Mouse (Mus musculus) MEL (cell line): ENCODE results near the gene Elf5. TPM values are rescaled to one million over a fixed set of nuclear protein-coding genes. Genes with fewer than 3 reads are reported as not detected.
A peak's percentile ranks its signal among the peaks of the same experiment; 100 is the strongest.

Source experiments
- DNase-seq: peaks from one replicate; pipeline ENCODE4 v3.0.0; 2011; ENCODE audit warnings: low read depth, low spot score
- H3K27ac ChIP-seq: 2 replicates; pipeline ENCODE4 v1.5.1; 2012; ENCODE audit warnings: low read depth, mild to moderate bottlenecking, control low read depth, low read length, moderate library complexity; ENCODE audit not compliant: control insufficient read depth
- H3K27me3 ChIP-seq, 2 experiments: fragments of 150-350 bp in 1 of 2; sonication (generic) in 1 of 2; 2 replicates each; pipeline ENCODE4 v1.6.1; 2012; ENCODE audit warnings: low read length in 2 of 2, mild to moderate bottlenecking in 2 of 2, improper control_type of control experiment in 1 of 2, moderate library complexity in 1 of 2; ENCODE audit not compliant: insufficient read depth in 2 of 2, control insufficient read depth in 1 of 2
- H3K36me3 ChIP-seq, 2 experiments: 2 replicates each; pipeline ENCODE4 v1.6.1; 2012 to 2014; ENCODE audit warnings: low read length in 2 of 2, improper control_type of control experiment in 1 of 2, inconsistent platforms in 1 of 2, mild to moderate bottlenecking in 1 of 2; ENCODE audit not compliant: insufficient read depth in 2 of 2, control insufficient read depth in 1 of 2
- H3K4me1 ChIP-seq, 2 experiments: fragments of 150-350 bp in 1 of 2; sonication (generic) in 1 of 2; 2 replicates each; pipeline ENCODE4 v1.6.1; 2012; ENCODE audit warnings: low read length in 2 of 2, improper control_type of control experiment in 1 of 2, mild to moderate bottlenecking in 1 of 2; ENCODE audit not compliant: insufficient read depth in 2 of 2, control insufficient read depth in 1 of 2
- H3K4me3 ChIP-seq, 2 experiments: fragments of 150-350 bp in 1 of 2; sonication (generic) in 1 of 2; 2 replicates each; pipeline ENCODE4 v1.5.1; 2012; ENCODE audit warnings: low read depth in 2 of 2, low read length in 2 of 2, mild to moderate bottlenecking in 2 of 2, moderate library complexity in 2 of 2, control low read depth in 1 of 2, improper control_type of control experiment in 1 of 2; ENCODE audit not compliant: control insufficient read depth in 1 of 2, insufficient read depth in 1 of 2
- H3K79me2 ChIP-seq: 2 replicates; pipeline ENCODE4 v1.6.1; 2012; ENCODE audit warnings: mild to moderate bottlenecking, low read length, moderate library complexity; ENCODE audit not compliant: control insufficient read depth, poor library complexity, insufficient read depth
- H3K9ac ChIP-seq: 2 replicates; pipeline ENCODE4 v1.6.1; 2012; ENCODE audit warnings: low read depth, mild to moderate bottlenecking, control low read depth, low read length, moderate library complexity; ENCODE audit not compliant: control insufficient read depth, poor library complexity, severe bottlenecking
- H3K9me3 ChIP-seq: fragments of 150-350 bp; sonication (generic); replicated peaks from 2 replicates; pipeline ENCODE4 v1.6.1; 2012; ENCODE audit warnings: mild to moderate bottlenecking, low read length, improper control_type of control experiment, moderate library complexity; ENCODE audit not compliant: insufficient read depth
- BHLHE40 ChIP-seq: IDR thresholded peaks from 2 replicates; pipeline ENCODE4 v1.6.1; 2012; ENCODE audit warnings: low read depth, mild to moderate bottlenecking, inconsistent platforms, low read length, improper control_type of control experiment, borderline replicate concordance
- CTCF ChIP-seq, 3 experiments: IDR thresholded peaks in 2 of 3; conservative IDR thresholded peaks in 1 of 3; 2 replicates each; pipeline ENCODE4 v1.5.1; 2011 to 2012; ENCODE audit warnings: low read length in 3 of 3, low read depth in 2 of 3, mild to moderate bottlenecking in 2 of 3, improper control_type of control experiment in 1 of 3, inconsistent platforms in 1 of 3, mixed read lengths in 1 of 3, moderate library complexity in 1 of 3; ENCODE audit not compliant: control insufficient read depth in 1 of 3, insufficient read depth in 1 of 3, poor library complexity in 1 of 3, severe bottlenecking in 1 of 3
- E2F4 ChIP-seq: IDR thresholded peaks from 2 replicates; pipeline ENCODE4 v1.6.1; 2011; ENCODE audit warnings: low read depth, low read length, improper control_type of control experiment, borderline replicate concordance
- ELF1 ChIP-seq: IDR thresholded peaks from 2 replicates; pipeline ENCODE4 v1.6.1; 2014; ENCODE audit warnings: low read depth, mild to moderate bottlenecking, inconsistent platforms, low read length, improper control_type of control experiment, moderate library complexity
- EP300 ChIP-seq, 2 experiments: IDR thresholded peaks; 2 replicates each; pipeline ENCODE4 v1.6.1; 2011; ENCODE audit warnings: improper control_type of control experiment in 2 of 2, low read length in 2 of 2, low read depth in 1 of 2, mild to moderate bottlenecking in 1 of 2
- GATA1 ChIP-seq: IDR thresholded peaks from 2 replicates; pipeline ENCODE4 v1.6.1; 2011; ENCODE audit warnings: low read depth, low read length, improper control_type of control experiment
- HCFC1 ChIP-seq: IDR thresholded peaks from 2 replicates; pipeline ENCODE4 v1.6.1; 2012; ENCODE audit warnings: low read depth, mild to moderate bottlenecking, inconsistent platforms, low read length, improper control_type of control experiment, moderate library complexity
- JUND ChIP-seq: IDR thresholded peaks from 2 replicates; pipeline ENCODE4 v1.6.1; 2011; ENCODE audit warnings: low read depth, mild to moderate bottlenecking, improper control_type of control experiment, low read length
- KAT2A ChIP-seq: conservative IDR thresholded peaks from 2 replicates; pipeline ENCODE4 v1.6.1; 2012; ENCODE audit warnings: low read depth, low read length, improper control_type of control experiment, inconsistent platforms
- MAFK ChIP-seq: IDR thresholded peaks from 2 replicates; pipeline ENCODE4 v1.6.1; 2011; ENCODE audit warnings: low read depth, mild to moderate bottlenecking, low read length, improper control_type of control experiment, borderline replicate concordance
- MAX ChIP-seq: IDR thresholded peaks from 2 replicates; pipeline ENCODE4 v1.6.1; 2011; ENCODE audit warnings: low read length, improper control_type of control experiment
- MAZ ChIP-seq: IDR thresholded peaks from 2 replicates; pipeline ENCODE4 v1.6.1; 2012; ENCODE audit warnings: low read depth, mild to moderate bottlenecking, inconsistent platforms, low read length, improper control_type of control experiment
- MXI1 ChIP-seq: IDR thresholded peaks from 2 replicates; pipeline ENCODE4 v1.6.1; 2011; ENCODE audit warnings: mild to moderate bottlenecking, low read depth, low read length, improper control_type of control experiment
- MYB ChIP-seq: IDR thresholded peaks from 2 replicates; pipeline ENCODE4 v1.6.1; 2011; ENCODE audit warnings: mild to moderate bottlenecking, low read depth, low read length, improper control_type of control experiment
- MYC ChIP-seq: IDR thresholded peaks from 2 replicates; pipeline ENCODE4 v1.6.1; 2011; ENCODE audit warnings: low read depth, mild to moderate bottlenecking, low read length, improper control_type of control experiment, moderate library complexity
- NELFE ChIP-seq: IDR thresholded peaks from 2 replicates; pipeline ENCODE4 v1.6.1; 2011; ENCODE audit warnings: low read depth, low read length, improper control_type of control experiment
- POLR2A ChIP-seq, 2 experiments: IDR thresholded peaks; 2 replicates each; pipeline ENCODE4 v1.6.1; 2011 to 2012; ENCODE audit warnings: low read length in 2 of 2, mild to moderate bottlenecking in 2 of 2, control low read depth in 1 of 2, improper control_type of control experiment in 1 of 2, low read depth in 1 of 2, moderate library complexity in 1 of 2; ENCODE audit not compliant: control insufficient read depth in 1 of 2, insufficient read depth in 1 of 2, poor library complexity in 1 of 2
- POLR2AphosphoS2 ChIP-seq: IDR thresholded peaks from 2 replicates; pipeline ENCODE4 v1.6.1; 2011; ENCODE audit warnings: low read length, improper control_type of control experiment
- POLR2AphosphoS5 ChIP-seq: IDR thresholded peaks from 2 replicates; pipeline ENCODE4 v1.6.1; 2012; ENCODE audit warnings: low read depth, borderline replicate concordance, mild to moderate bottlenecking, inconsistent platforms, low read length, moderate library complexity, mixed read lengths
- RAD21 ChIP-seq: IDR thresholded peaks from 2 replicates; pipeline ENCODE4 v1.6.1; 2011; ENCODE audit warnings: mild to moderate bottlenecking, low read depth, low read length, improper control_type of control experiment
- RCOR1 ChIP-seq: IDR thresholded peaks from 2 replicates; pipeline ENCODE4 v1.6.1; 2012; ENCODE audit warnings: low read depth, mild to moderate bottlenecking, inconsistent platforms, low read length, improper control_type of control experiment
- SIN3A ChIP-seq: IDR thresholded peaks from 2 replicates; pipeline ENCODE4 v1.6.1; 2012; ENCODE audit warnings: low read length, improper control_type of control experiment, inconsistent platforms
- SMC3 ChIP-seq: IDR thresholded peaks from 2 replicates; pipeline ENCODE4 v1.6.1; 2011; ENCODE audit warnings: low read depth, low read length, improper control_type of control experiment
- TAL1 ChIP-seq: IDR thresholded peaks from 2 replicates; pipeline ENCODE4 v1.6.1; 2012; ENCODE audit warnings: mild to moderate bottlenecking, inconsistent platforms, low read length, moderate library complexity, mixed read lengths
- TBP ChIP-seq: IDR thresholded peaks from 2 replicates; pipeline ENCODE4 v1.8.0; 2011; ENCODE audit warnings: low read depth, low read length, improper control_type of control experiment
- UBTF ChIP-seq: IDR thresholded peaks from 2 replicates; pipeline ENCODE4 v1.6.1; 2012; ENCODE audit warnings: low read depth, mild to moderate bottlenecking, inconsistent platforms, low read length, improper control_type of control experiment, moderate library complexity, borderline replicate concordance; ENCODE audit not compliant: insufficient read depth
- USF2 ChIP-seq, 2 experiments: IDR thresholded peaks; 2 replicates each; pipeline ENCODE4 v1.6.1; 2011 to 2012; ENCODE audit warnings: improper control_type of control experiment in 2 of 2, low read length in 2 of 2, borderline replicate concordance in 1 of 2, inconsistent platforms in 1 of 2, low read depth in 1 of 2, mild to moderate bottlenecking in 1 of 2; ENCODE audit not compliant: insufficient read depth in 1 of 2
- ZC3H11A ChIP-seq: IDR thresholded peaks from 2 replicates; pipeline ENCODE4 v1.6.1; 2012; ENCODE audit warnings: low read depth, mild to moderate bottlenecking, inconsistent platforms, low read length, improper control_type of control experiment
- ZKSCAN1 ChIP-seq: IDR thresholded peaks from 2 replicates; pipeline ENCODE4 v1.6.1; 2012; ENCODE audit warnings: low read depth, mild to moderate bottlenecking, inconsistent platforms, low read length, improper control_type of control experiment, moderate library complexity
- ZNF384 ChIP-seq: IDR thresholded peaks from 2 replicates; pipeline ENCODE4 v1.6.1; 2012; ENCODE audit warnings: low read depth, mild to moderate bottlenecking, inconsistent platforms, low read length, improper control_type of control experiment
- polyA plus RNA-seq, 2 experiments: library from polyadenylated mRNA; stranded (reverse) in 1 of 2; unstranded in 1 of 2; fragments of >175 nt in 1 of 2; fragments of >200 nt in 1 of 2; gene quantifications; 2 replicates each; pipeline versions ENCODE4 v1.2.1 to v1.2.4; 2012; ENCODE audit warnings: low replicate concordance in 2 of 2, low read depth in 1 of 2; ENCODE audit not compliant: insufficient read length in 2 of 2, insufficient read depth in 1 of 2, missing spikeins in 1 of 2
- total RNA-seq: library from RNA; depleted of rRNA; stranded (reverse); fragments of 300-350 nt; gene quantifications from 2 replicates; pipeline ENCODE4 v1.2.3, GENCODE M21; 2012

The Elf5 gene
- total and polyA plus RNA-seq, 3 experiments = 0.07 TPM; not detected in 2

DNA sequence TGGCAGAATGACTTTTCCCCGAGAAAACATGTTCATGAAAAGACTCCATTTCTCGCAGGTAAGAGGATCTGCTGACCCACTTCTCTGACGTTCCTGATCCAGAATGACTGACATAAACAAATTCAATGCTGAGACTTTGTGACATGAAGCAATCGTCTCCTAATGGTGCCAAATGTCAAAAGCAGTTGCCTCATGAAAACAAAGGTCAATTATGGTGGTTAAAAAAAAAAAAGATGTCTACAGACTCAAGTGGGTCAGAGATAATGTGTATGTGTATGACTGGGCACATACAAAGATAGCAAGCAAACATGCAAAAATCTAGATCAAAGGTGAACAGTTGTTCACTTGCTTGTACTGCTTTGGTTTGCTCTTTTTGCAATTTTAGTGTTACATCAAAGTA is 82.3 kb downstream of the Elf5 start:
- H3K9me3 ChIP-seq = no peaks in the 10 kb centered on the region
- H3K27me3 ChIP-seq = no peaks in the 10 kb centered on the region
- H3K9ac ChIP-seq = no peak overlapping the region
- H3K4me3 ChIP-seq = no peak overlapping the region
- H3K27ac ChIP-seq = no peak overlapping the region
- H3K36me3 ChIP-seq = peaks cover 0 to 8% of the 10 kb centered on the region in 2 experiments; a peak in 2 of 4 replicates
- TF ChIP-seq ZKSCAN1 = no peak
- no peak for TF ChIP-seq GATA1
- no peak for TF ChIP-seq ELF1
- no peak for TF ChIP-seq KAT2A
- TF ChIP-seq ZNF384 = peak; percentile 45
- no peaks in the 10 kb centered on the region for H3K79me2 ChIP-seq
- H3K4me1 ChIP-seq = peaks cover 7 to 22% of the 10 kb centered on the region in 2 experiments
- DNase-seq = no peak

DNA sequence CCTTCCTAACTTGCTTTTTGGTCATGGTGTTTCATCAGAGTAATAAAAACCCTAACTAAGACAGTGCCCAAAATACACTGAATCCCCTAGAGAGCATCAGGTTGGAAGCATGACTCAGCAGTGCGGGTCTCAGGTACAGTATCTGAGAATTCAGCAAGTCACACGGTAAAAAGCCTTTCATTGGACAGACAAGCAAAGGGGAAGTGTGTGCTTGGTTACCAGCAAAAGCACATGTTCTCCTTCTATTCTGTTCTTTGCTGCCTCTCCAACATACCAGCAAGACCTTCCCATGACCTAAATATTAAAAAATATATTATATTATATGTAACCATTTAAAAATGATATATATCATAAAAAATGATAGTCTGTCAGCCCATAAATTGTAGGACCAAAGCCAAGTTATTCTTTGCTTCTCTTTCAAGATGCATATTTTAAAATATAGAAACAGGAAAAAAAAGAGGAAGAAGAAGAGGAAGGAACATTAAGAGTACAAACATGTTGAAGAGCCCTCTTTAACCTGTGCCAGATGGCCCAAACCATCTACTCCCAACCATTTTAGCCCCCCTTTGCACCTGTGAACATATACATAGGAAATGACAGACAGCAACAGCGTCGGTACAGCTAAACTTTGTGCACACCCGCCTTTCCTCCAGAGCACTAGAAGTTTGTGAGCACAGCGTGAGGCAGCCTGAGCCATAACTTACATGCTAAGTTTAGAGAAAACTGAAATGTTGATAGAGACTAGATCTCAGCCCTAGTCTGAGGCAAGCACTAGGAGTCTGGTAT is 84.3 kb downstream of the Elf5 start:
- Histone ChIP-seq H3K9ac (peak overlapping the region; percentile 7), H3K79me2 (no peaks in the 10 kb centered on the region), H3K4me3 (no peak overlapping the region), H3K27ac (peak overlapping the region; percentile 45), H3K4me1 (peaks cover 10 to 22% of the 10 kb centered on the region in 2 experiments), H3K9me3 (no peaks in the 10 kb centered on the region), H3K36me3 (peaks cover 0 to 19% of the 10 kb centered on the region in 2 experiments; a peak in 2 of 4 replicates), H3K27me3 (no peaks in the 10 kb centered on the region)
- DNase-seq = peak; percentile 78
- no peak for TF ChIP-seq NELFE
- peak; percentile 16; the same call in 1 of the 2 replicates for TF ChIP-seq ZNF384
- no peak; the same call in 1 of the 2 replicates for TF ChIP-seq TBP
- TF ChIP-seq POLR2AphosphoS2 = no peak
- no peak for TF ChIP-seq ZC3H11A
- no peak for TF ChIP-seq RAD21
- TF ChIP-seq TAL1 = no peak
- TF ChIP-seq HCFC1 = 0 out of 2 replicates have a peak, but pooled peaks have one; percentile 28
- TF ChIP-seq USF2 (IDR thresholded peaks at IDR 0.05; ENCODE audit: borderline replicate concordance in 1 of 2, insufficient read depth in 1 of 2, low read depth in 1 of 2, low read length in 2 of 2) = no peak
- TF ChIP-seq MAX = peak; percentile 81
- TF ChIP-seq BHLHE40 = no peak
- TF ChIP-seq SIN3A = peak; percentile 52; the same call in 1 of the 2 replicates
- no peak for TF ChIP-seq CTCF (IDR thresholded peaks at IDR 0.05 in 2 of 3, conservative IDR thresholded peaks at IDR 0.05 in 1 of 3; ENCODE audit: control insufficient read depth in 1 of 3, insufficient read depth in 1 of 3, low read depth in 2 of 3, low read length in 3 of 3, poor library complexity in 1 of 3, severe bottlenecking in 1 of 3)
- TF ChIP-seq GATA1 = 0 out of 2 replicates have a peak, but pooled peaks have one; percentile 5
- no peak for TF ChIP-seq MYB
- no peak; the same call in 1 of the 2 replicates for TF ChIP-seq MAFK
- TF ChIP-seq E2F4 = no peak
- TF ChIP-seq MXI1 = peak; percentile 87; the same call in 1 of the 2 replicates
- no peak for TF ChIP-seq EP300 (IDR thresholded peaks at IDR 0.05; ENCODE audit: low read depth in 1 of 2, low read length in 2 of 2)
- peak; percentile 96 for TF ChIP-seq MYC
- TF ChIP-seq KAT2A = no peak
- no peak for TF ChIP-seq MAZ
- no peak for TF ChIP-seq SMC3
- TF ChIP-seq POLR2A (IDR thresholded peaks at IDR 0.05; ENCODE audit: control insufficient read depth in 1 of 2, insufficient read depth in 1 of 2, low read depth in 1 of 2, low read length in 2 of 2, poor library complexity in 1 of 2) = no peak; a peak in 1 of 4 replicates
- no peak for TF ChIP-seq POLR2AphosphoS5
- no peak for TF ChIP-seq RCOR1
- TF ChIP-seq UBTF = no peak
- TF ChIP-seq JUND = no peak
